Mouse (Mus musculus): ENCODE measurements around the gene H2-T22. TPM values are rescaled to one million over a fixed set of nuclear protein-coding genes. Genes with fewer than 3 reads are reported as not detected.
"Not testable (repeated sequence)": the region's sequence is repeated elsewhere in the genome, so short reads cannot be mapped to it uniquely, and the experiment has no call there.

H2-T22 gene
- polyA plus RNA-seq (2015; fragmentation: Nextera tagmentation; extraction: Ambion mirVana), result 16.1 and 18.4 TPM in 2 replicates

GRCm38 (mm10) chr17:36042610-36043169, at the start of gene H2-T22, which contains the start of gene Gm6034:
Gene H2-T22, minus strand, starts transcription at chr17:36042747.
Gene Gm6034, plus strand, starts transcription at chr17:36042961.
- H3K4me1 ChIP-seq, H3K27me3 ChIP-seq, H3K36me3 ChIP-seq, H3K9me3 ChIP-seq: not testable (repeated sequence)
- peak; percentile 97 for ATAC-seq (ENCODE audit: borderline replicate concordance, extremely low read depth, low FRiP score, low TSS enrichment)
- peak within 1 kb of the TSS; percentile 50; the same call in 1 of the 2 replicates for H3K27ac ChIP-seq
- WGBS, result 2% methylated on average over 12 of the region's 12 CpGs
- peak within 1 kb of the TSS; percentile 81 for H3K4me2 ChIP-seq
- H3K9ac ChIP-seq, result peak within 1 kb of the TSS; percentile 48
- H3K4me3 ChIP-seq, result peak within 1 kb of the TSS; percentile 39

- WGBS, result no CpG with 5 or more reads among the region's 2 CpGs
Measured at GRCm38 (mm10) chr17:36091933-36092332, 49.4 kb upstream of the H2-T22 start.

GRCm38 (mm10) chr17:36085976-36086375, 43.4 kb upstream of the H2-T22 start:
- H3K27ac ChIP-seq; H3K4me1 ChIP-seq; H3K4me3 ChIP-seq; ATAC-seq (ENCODE audit: borderline replicate concordance, extremely low read depth, low FRiP score, low TSS enrichment); H3K9ac ChIP-seq; H3K9me3 ChIP-seq; H3K4me2 ChIP-seq; H3K36me3 ChIP-seq: not testable (repeated sequence)
- WGBS, result 36% methylated on average over 1 of the region's 1 CpGs
- peaks cover 33% of the 10 kb centered on the region for H3K27me3 ChIP-seq

More at GRCm38 (mm10) chr17:36091933-36092332, 49.4 kb upstream of the H2-T22 start:
- not testable (repeated sequence) for H3K4me1 ChIP-seq; H3K27me3 ChIP-seq; H3K4me3 ChIP-seq; ATAC-seq (ENCODE audit: borderline replicate concordance, extremely low read depth, low FRiP score, low TSS enrichment); H3K27ac ChIP-seq; H3K4me2 ChIP-seq; H3K9ac ChIP-seq; H3K36me3 ChIP-seq; H3K9me3 ChIP-seq

GRCm38 (mm10) chr17:36083870-36084451, 41.4 kb upstream of the H2-T22 start:
- WGBS, result under 1% methylated on average over 41 of the region's 42 CpGs
- Histone ChIP-seq H3K9ac (peak overlapping the region; percentile 17; the same call in 1 of the 2 replicates), H3K27me3 (peaks cover 33% of the 10 kb centered on the region), H3K4me1 (0 out of 2 replicates have a peak, but pooled peaks cover 4% of the 10 kb centered on the region), H3K27ac (no peak overlapping the region), H3K9me3 (no peaks in the 10 kb centered on the region), H3K4me2 (peak overlapping the region; percentile 97), H3K4me3 (peak overlapping the region; percentile 53), H3K36me3 (no peaks in the 10 kb centered on the region)
- 0 out of 2 replicates have a peak, but pooled peaks have one; percentile 11 for ATAC-seq (ENCODE audit: borderline replicate concordance, extremely low read depth, low FRiP score, low TSS enrichment)

- peak overlapping the region; percentile 53 for H3K4me3 ChIP-seq
- no peaks in the 10 kb centered on the region for H3K36me3 ChIP-seq
- peak; percentile 78; the same call in 1 of the 2 replicates for ATAC-seq (ENCODE audit: borderline replicate concordance, extremely low read depth, low FRiP score, low TSS enrichment)
- peaks cover 33% of the 10 kb centered on the region for H3K27me3 ChIP-seq
- H3K27ac ChIP-seq, result no peak overlapping the region
- H3K9ac ChIP-seq, result peak overlapping the region; percentile 17; the same call in 1 of the 2 replicates
- no peaks in the 10 kb centered on the region for H3K9me3 ChIP-seq
- H3K4me1 ChIP-seq, result 0 out of 2 replicates have a peak, but pooled peaks cover 4% of the 10 kb centered on the region
- peak overlapping the region; percentile 97 for H3K4me2 ChIP-seq
- WGBS, result under 1% methylated on average over 46 of the region's 46 CpGs
Measured at GRCm38 (mm10) chr17:36083266-36083869, 40.8 kb upstream of the H2-T22 start.

- H3K4me2 ChIP-seq, result peak overlapping the region; percentile 97
- not testable (repeated sequence) for H3K9ac ChIP-seq
Measured at GRCm38 (mm10) chr17:36082519-36083232, 40.1 kb upstream of the H2-T22 start.

GRCm38 (mm10) chr17:36081901-36082300, 39.4 kb upstream of the H2-T22 start:
- peaks cover 33% of the 10 kb centered on the region for H3K27me3 ChIP-seq
- H3K27ac ChIP-seq; H3K36me3 ChIP-seq; H3K4me2 ChIP-seq; H3K9ac ChIP-seq; ATAC-seq (ENCODE audit: borderline replicate concordance, extremely low read depth, low FRiP score, low TSS enrichment); H3K4me1 ChIP-seq; H3K4me3 ChIP-seq; H3K9me3 ChIP-seq: not testable (repeated sequence)

More at GRCm38 (mm10) chr17:36082519-36083232, 40.1 kb upstream of the H2-T22 start:
- not testable (repeated sequence) for H3K4me1 ChIP-seq; H3K36me3 ChIP-seq; H3K27ac ChIP-seq; ATAC-seq (ENCODE audit: borderline replicate concordance, extremely low read depth, low FRiP score, low TSS enrichment); H3K9me3 ChIP-seq
- Histone ChIP-seq H3K27me3 (peaks cover 33% of the 10 kb centered on the region), H3K4me3 (peak overlapping the region; percentile 53)
- 22% methylated on average over 6 of the region's 6 CpGs for WGBS

GRCm38 (mm10) chr17:36060829-36061228, 18.3 kb upstream of the H2-T22 start:
- H3K9me3 ChIP-seq, result no peaks in the 10 kb centered on the region
- no peak overlapping the region for H3K9ac ChIP-seq
- H3K4me1 ChIP-seq, result no peaks in the 10 kb centered on the region
- no peak overlapping the region for H3K4me2 ChIP-seq
- ATAC-seq (ENCODE audit: borderline replicate concordance, extremely low read depth, low FRiP score, low TSS enrichment), result 0 out of 2 replicates have a peak, but pooled peaks have one; percentile 19
- H3K4me3 ChIP-seq, result no peak overlapping the region
- H3K27ac ChIP-seq, result no peak overlapping the region
- WGBS, result 22% methylated on average over 2 of the region's 2 CpGs
- H3K27me3 ChIP-seq, result no peaks in the 10 kb centered on the region
- H3K36me3 ChIP-seq, result no peaks in the 10 kb centered on the region

GRCm38 (mm10) chr17:36058362-36058761, 15.8 kb upstream of the H2-T22 start, which contains the start of gene Gm11127:
Gene Gm11127, minus strand, starts transcription at chr17:36058371.
- H3K27ac ChIP-seq; ATAC-seq (ENCODE audit: borderline replicate concordance, extremely low read depth, low FRiP score, low TSS enrichment); H3K9ac ChIP-seq; H3K4me3 ChIP-seq; H3K9me3 ChIP-seq; H3K36me3 ChIP-seq; H3K4me2 ChIP-seq; H3K4me1 ChIP-seq; H3K27me3 ChIP-seq: not testable (repeated sequence)
- 59% methylated on average over 1 of the region's 1 CpGs for WGBS

GRCm38 (mm10) chr17:36057927-36058326, 15.4 kb upstream of the H2-T22 start:
- not testable (repeated sequence) for H3K4me2 ChIP-seq; ATAC-seq (ENCODE audit: borderline replicate concordance, extremely low read depth, low FRiP score, low TSS enrichment); H3K4me1 ChIP-seq; H3K27me3 ChIP-seq; H3K9me3 ChIP-seq; H3K9ac ChIP-seq; H3K36me3 ChIP-seq; H3K4me3 ChIP-seq; H3K27ac ChIP-seq
- 86% methylated on average over 25 of the region's 25 CpGs for WGBS

GRCm38 (mm10) chr17:36043286-36043685, 739 bp upstream of the H2-T22 start:
- Histone ChIP-seq H3K9ac (peak overlapping the region; percentile 25; the same call in 1 of the 2 replicates), H3K4me3 (peak overlapping the region; percentile 39), H3K4me2 (peak overlapping the region; percentile 81), H3K27me3 (no peaks in the 10 kb centered on the region), H3K27ac (peak overlapping the region; percentile 50; the same call in 1 of the 2 replicates), H3K4me1 (peaks cover 5% of the 10 kb centered on the region), H3K36me3 (no peaks in the 10 kb centered on the region), H3K9me3 (no peaks in the 10 kb centered on the region)
- no peak for ATAC-seq (ENCODE audit: borderline replicate concordance, extremely low read depth, low FRiP score, low TSS enrichment)
- WGBS, result 72% methylated on average over 3 of the region's 3 CpGs

All from lung, embryonic 15.5 days (tissue).